Mouse (Mus musculus) gastrocnemius, adult 2 months (tissue): ENCODE measurements around the gene Gm17655. TPM values are rescaled to one million over a fixed set of nuclear protein-coding genes. Genes with fewer than 3 reads are reported as not detected.
"Not testable (repeated sequence)": the region's sequence is repeated elsewhere in the genome, so short reads cannot be mapped to it uniquely, and the experiment has no call there.

Source experiments
- DNase-seq: peaks from one replicate; pipeline ENCODE4 v3.0.0; 2022
- H3K27ac ChIP-seq: fragments of 200-600 bp; 2 replicates; pipeline ENCODE4 v1.8.1; 2022; ENCODE audit warnings: mild to moderate bottlenecking
- H3K4me3 ChIP-seq: fragments of 200-600 bp; 2 replicates; pipeline ENCODE4 v1.8.1; 2022; ENCODE audit warnings: mild to moderate bottlenecking, moderate library complexity
- CTCF ChIP-seq: fragments of 200-600 bp; IDR thresholded peaks from 2 replicates; pipeline ENCODE4 v1.8.1; 2022; ENCODE audit warnings: antibody characterized with exemption, mild to moderate bottlenecking, moderate library complexity
- intact Hi-C: fragments of 180-260 bp; cut with DNase I; formaldehyde crosslinking; loops from one replicate; pipeline ENCODE4 v1.15.1; 2025
- total RNA-seq, 2 experiments: library from RNA; stranded (reverse); gene quantifications; 2 replicates each; pipeline ENCODE4 v1.2.3; 2021

Gene Gm17655
- total RNA-seq, 2 experiments from 2014 or later: 1.4 to 1.5 TPM

DNA sequence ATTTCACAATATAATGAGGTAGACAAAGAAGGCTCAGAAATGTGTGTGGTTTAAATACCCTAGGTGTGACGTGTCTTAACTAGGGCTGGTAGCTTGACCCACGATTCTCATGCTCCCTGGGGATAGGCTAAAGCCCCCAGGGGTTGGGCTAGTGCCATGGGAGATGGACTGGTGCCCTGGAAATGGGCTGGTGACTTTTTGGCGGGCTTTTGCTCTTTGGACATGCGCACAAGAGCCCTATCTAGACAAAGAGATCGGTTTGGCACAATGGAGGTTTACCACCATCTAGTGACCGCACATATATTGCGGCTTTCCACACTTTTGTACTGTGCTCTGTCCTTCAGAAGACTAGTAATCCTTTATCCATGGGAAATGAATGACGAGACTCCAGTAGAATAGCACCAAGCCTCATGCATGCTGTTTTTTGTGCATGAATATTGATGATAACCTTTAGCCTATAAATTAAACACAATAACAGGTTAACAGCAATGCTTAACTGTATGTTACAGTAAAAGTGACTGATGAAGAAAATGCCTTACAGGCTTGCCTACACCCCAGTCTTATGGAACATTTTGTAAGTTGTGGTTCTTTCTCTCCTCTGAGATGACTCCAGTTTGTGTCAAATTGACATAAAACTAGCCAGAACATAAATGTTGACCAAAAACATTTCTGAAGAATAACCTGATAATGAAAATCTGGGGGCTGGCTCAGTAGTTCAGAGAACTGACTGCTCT is 48.5 kb downstream of the Gm17655 start:
- H3K4me3 ChIP-seq, H3K27ac ChIP-seq, intact Hi-C loops, DNase-seq: not testable (repeated sequence)
- peak; percentile 62 for TF ChIP-seq CTCF

DNA sequence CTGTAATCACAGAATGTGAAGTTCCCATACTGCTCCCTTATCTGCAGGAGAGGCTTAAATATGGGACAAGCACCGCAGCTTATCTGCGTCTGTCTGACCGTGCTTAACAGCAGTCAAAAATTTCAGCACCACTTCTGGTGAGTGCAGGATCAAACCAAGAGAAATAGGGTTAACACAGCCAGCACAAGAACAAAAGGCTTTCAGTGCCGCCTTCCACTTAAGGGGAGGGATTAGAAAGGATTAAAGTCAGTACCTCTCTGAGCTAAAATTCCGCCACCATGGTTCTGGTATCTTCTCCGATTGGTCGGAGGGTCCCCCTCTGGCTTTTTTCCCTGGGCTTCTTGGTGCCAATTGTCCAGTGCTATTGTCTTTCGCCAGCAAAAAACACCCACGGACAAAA is 49.0 kb downstream of the Gm17655 start:
- intact Hi-C loops: no loop called here
- no peak overlapping the region for H3K27ac ChIP-seq
- no peak for TF ChIP-seq CTCF
- DNase-seq: no peak
- no peak overlapping the region for H3K4me3 ChIP-seq

DNA sequence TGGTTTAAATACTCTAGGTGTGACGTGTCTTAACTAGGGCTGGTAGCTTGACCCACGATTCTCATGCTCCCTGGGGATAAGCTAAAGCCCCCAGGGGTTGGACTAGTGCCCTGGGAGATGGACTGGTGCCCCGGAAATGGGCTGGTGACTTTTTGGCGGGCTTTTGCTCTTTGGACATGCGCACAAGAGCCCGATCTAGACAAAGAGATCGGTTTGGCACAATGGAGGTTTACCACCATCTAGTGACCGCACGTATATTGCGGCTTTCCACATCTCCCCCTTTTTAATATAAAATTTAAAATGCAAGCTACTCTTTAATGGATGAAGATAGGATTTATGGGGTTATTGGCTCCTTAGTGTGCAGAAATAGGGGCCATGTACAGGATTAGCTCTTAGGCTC is 56.5 kb downstream of the Gm17655 start:
- intact Hi-C loops, H3K27ac ChIP-seq, DNase-seq, H3K4me3 ChIP-seq: not testable (repeated sequence)
- TF ChIP-seq CTCF: peak; percentile 12; the same call in 1 of the 2 replicates

Other genes starting within 250 kb of the Gm17655 start
- gene Gm15446, start 149.1 kb downstream of the Gm17655 start, total RNA-seq: 1 to 10 TPM; 3.1 to 9.1 TPM
- gene Zfp932, start 76.0 kb downstream of the Gm17655 start, total RNA-seq: 1 to 10 TPM; 7.0 to 8.6 TPM
- gene Gm35315, start 21.9 kb upstream of the Gm17655 start, total RNA-seq: under 1 TPM; 0.10 to 0.25 TPM
- gene Plcxd1, start 27.5 kb upstream of the Gm17655 start, total RNA-seq: not detected
- gene Gtpbp6, start 35.7 kb upstream of the Gm17655 start, total RNA-seq: 10 to 100 TPM; 13.0 to 16.4 TPM
- 1 to 10 TPM; 4.1 to 4.2 TPM for gene Zfp605, start 37.6 kb upstream of the Gm17655 start, total RNA-seq
- gene Chfr, start 63.3 kb upstream of the Gm17655 start, total RNA-seq: 10 to 100 TPM; 13.3 to 14.5 TPM
- gene Golga3, start 104.2 kb upstream of the Gm17655 start, total RNA-seq: 10 to 100 TPM; 40.8 to 42.0 TPM
- 10 to 100 TPM; 29.4 to 33.3 TPM for gene Ankle2, start 158.5 kb upstream of the Gm17655 start, total RNA-seq
- gene Pgam5, start 197.4 kb upstream of the Gm17655 start, total RNA-seq: 10 to 100 TPM; 24.2 to 29.7 TPM
- 10 to 100 TPM; 37.2 to 72.5 TPM for gene Pxmp2, start 213.7 kb upstream of the Gm17655 start, total RNA-seq
- 1 to 10 TPM; 1.6 to 2.0 TPM for gene Pole, start 213.8 kb upstream of the Gm17655 start, total RNA-seq